Mouse (Mus musculus): ENCODE data around the gene Vmn2r83.

- no peak for TF ChIP-seq CTCF (IDR thresholded peaks at IDR 0.05; ENCODE audit: borderline replicate concordance, insufficient read depth, low read depth, low read length)
- no peak for TF ChIP-seq POLR2A (IDR thresholded peaks at IDR 0.05; ENCODE audit: borderline replicate concordance, insufficient read depth, low read length)
Measured at GRCm38 (mm10) chr10:79527453-79527845, 58.9 kb downstream of the Vmn2r83 start.
